Mouse (Mus musculus) forebrain, embryonic 10.5 days (tissue): ENCODE data around the gene Colca2. TPM values are rescaled to one million over a fixed set of nuclear protein-coding genes. Genes with fewer than 3 reads are reported as not detected.

Source experiments
- DNase-seq: peaks from one replicate; pipeline ENCODE4 v3.0.0-alpha.2; 2017; ENCODE audit warnings: low spot score; ENCODE audit errors: extremely low spot score
- H3K27ac ChIP-seq: fragments of 300-500 bp; sonication (generic); 2 replicates; pipeline ENCODE4 v1.5.1; 2016; ENCODE audit warnings: mild to moderate bottlenecking
- H3K27me3 ChIP-seq: fragments of 300-500 bp; sonication (generic); 2 replicates; pipeline ENCODE4 v1.6.1; 2016; ENCODE audit warnings: mild to moderate bottlenecking; ENCODE audit not compliant: poor library complexity, severe bottlenecking
- H3K36me3 ChIP-seq: fragments of 300-500 bp; sonication (generic); replicated peaks from 2 replicates; pipeline ENCODE4 v1.6.1; 2016; ENCODE audit warnings: mild to moderate bottlenecking, moderate library complexity
- H3K4me1 ChIP-seq: fragments of 300-500 bp; sonication (generic); 2 replicates; pipeline ENCODE4 v1.6.1; 2016
- H3K4me3 ChIP-seq: fragments of 300-500 bp; sonication (generic); 2 replicates; pipeline ENCODE4 v1.5.1; 2016; ENCODE audit warnings: mild to moderate bottlenecking, moderate library complexity
- H3K9me3 ChIP-seq: fragments of 300-500 bp; sonication (generic); 2 replicates; pipeline ENCODE4 v1.6.1; 2016; ENCODE audit warnings: mild to moderate bottlenecking, moderate library complexity
- WGBS: fragments of 180-500 bp; shearing (Covaris S2); methylation state at CpG from one replicate; pipeline ENCODE4 v1.1.7; 2016; 5-methylcytosine and 5-hydroxymethylcytosine counted together
- polyA plus RNA-seq: library from polyadenylated mRNA; unstranded; fragments of >200 nt; fragmentation: Nextera tagmentation; extraction: Ambion mirVana; gene quantifications from 2 replicates; pipeline ENCODE4 v1.2.1, GENCODE M21; 2016

The Colca2 gene
- polyA plus RNA-seq, 1 experiment from 2014 or later, result 1.8 TPM

- WGBS, result 82% methylated on average over 3 of the region's 3 CpGs
- Histone ChIP-seq H3K27ac (no peak overlapping the region), H3K4me3 (no peak overlapping the region), H3K36me3 (no peaks in the 10 kb centered on the region), H3K27me3 (no peaks in the 10 kb centered on the region), H3K4me1 (0 out of 2 replicates have a peak, but pooled peaks cover 4% of the 10 kb centered on the region), H3K9me3 (no peaks in the 10 kb centered on the region)
- no peak for DNase-seq
Observed at GRCm38 (mm10) chr9:51305146-51305545, 26.8 kb upstream of the Colca2 start.

- Histone ChIP-seq H3K36me3 (no peaks in the 10 kb centered on the region), H3K9me3 (no peaks in the 10 kb centered on the region), H3K4me3 (no peak overlapping the region), H3K4me1 (0 out of 2 replicates have a peak, but pooled peaks cover 4% of the 10 kb centered on the region), H3K27me3 (no peaks in the 10 kb centered on the region), H3K27ac (no peak overlapping the region)
- no peak for DNase-seq
- 80% methylated on average over 5 of the region's 5 CpGs for WGBS
Observed at GRCm38 (mm10) chr9:51303980-51304379, 25.6 kb upstream of the Colca2 start.

GRCm38 (mm10) chr9:51293541-51293940, 15.2 kb upstream of the Colca2 start:
- no peak for DNase-seq
- Histone ChIP-seq H3K9me3 (no peaks in the 10 kb centered on the region), H3K4me1 (no peaks in the 10 kb centered on the region), H3K4me3 (no peak overlapping the region), H3K27me3 (no peaks in the 10 kb centered on the region), H3K27ac (no peak overlapping the region), H3K36me3 (no peaks in the 10 kb centered on the region)
- WGBS, result 81% methylated on average over 8 of the region's 8 CpGs

GRCm38 (mm10) chr9:51292674-51293073, 14.3 kb upstream of the Colca2 start:
- DNase-seq, result peak; percentile 75
- 39% methylated on average over 4 of the region's 4 CpGs for WGBS
- no peaks in the 10 kb centered on the region for H3K9me3 ChIP-seq
- H3K4me1 ChIP-seq, result no peaks in the 10 kb centered on the region
- H3K27me3 ChIP-seq, result no peaks in the 10 kb centered on the region
- H3K27ac ChIP-seq, result no peak overlapping the region
- no peak overlapping the region for H3K4me3 ChIP-seq
- H3K36me3 ChIP-seq, result no peaks in the 10 kb centered on the region

GRCm38 (mm10) chr9:51290980-51291379, 12.6 kb upstream of the Colca2 start:
- Histone ChIP-seq H3K4me3 (no peak overlapping the region), H3K27ac (no peak overlapping the region), H3K9me3 (no peaks in the 10 kb centered on the region), H3K27me3 (no peaks in the 10 kb centered on the region), H3K4me1 (no peaks in the 10 kb centered on the region), H3K36me3 (no peaks in the 10 kb centered on the region)
- WGBS, result 70% methylated on average over 4 of the region's 4 CpGs
- no peak for DNase-seq

- WGBS, result 69% methylated on average over 2 of the region's 2 CpGs
- no peak overlapping the region for H3K27ac ChIP-seq
- H3K36me3 ChIP-seq, result no peaks in the 10 kb centered on the region
- no peak overlapping the region for H3K4me3 ChIP-seq
- H3K4me1 ChIP-seq, result no peaks in the 10 kb centered on the region
- H3K9me3 ChIP-seq, result no peaks in the 10 kb centered on the region
- peaks cover 11% of the 10 kb centered on the region; the same call in 1 of the 2 replicates for H3K27me3 ChIP-seq
- no peak for DNase-seq
Observed at GRCm38 (mm10) chr9:51286079-51286478, 7.7 kb upstream of the Colca2 start.

- H3K27me3 ChIP-seq, result peaks cover 57% of the 10 kb centered on the region
- 23% methylated on average over 13 of the region's 13 CpGs for WGBS
Observed at GRCm38 (mm10) chr9:51277834-51278498, 403 bp downstream of the Colca2 start.

GRCm38 (mm10) chr9:51274678-51275077, 3.7 kb downstream of the Colca2 start:
- no peaks in the 10 kb centered on the region for H3K9me3 ChIP-seq
- H3K27me3 ChIP-seq, result peaks cover 34% of the 10 kb centered on the region
- H3K4me3 ChIP-seq, result no peak overlapping the region
- no peaks in the 10 kb centered on the region for H3K36me3 ChIP-seq
- 17% methylated on average over 4 of the region's 4 CpGs for WGBS
- no peak for DNase-seq
- peaks cover 31% of the 10 kb centered on the region for H3K4me1 ChIP-seq
- no peak overlapping the region for H3K27ac ChIP-seq

More at GRCm38 (mm10) chr9:51277834-51278498, 403 bp downstream of the Colca2 start:
- Histone ChIP-seq H3K4me1 (peaks cover 28% of the 10 kb centered on the region), H3K9me3 (no peaks in the 10 kb centered on the region), H3K4me3 (peak overlapping the region; percentile 70), H3K36me3 (no peaks in the 10 kb centered on the region), H3K27ac (peak overlapping the region; percentile 86)
- no peak for DNase-seq

GRCm38 (mm10) chr9:51273581-51274154, 4.7 kb downstream of the Colca2 start:
- Histone ChIP-seq H3K9me3 (no peaks in the 10 kb centered on the region), H3K4me3 (no peak overlapping the region), H3K36me3 (no peaks in the 10 kb centered on the region), H3K4me1 (peaks cover 23% of the 10 kb centered on the region), H3K27me3 (peaks cover 25% of the 10 kb centered on the region), H3K27ac (no peak overlapping the region)
- no peak for DNase-seq
- 65% methylated on average over 9 of the region's 9 CpGs for WGBS

- DNase-seq, result no peak
- H3K27me3 ChIP-seq, result peaks cover 19% of the 10 kb centered on the region
- H3K36me3 ChIP-seq, result no peaks in the 10 kb centered on the region
- WGBS, result 83% methylated on average over 5 of the region's 5 CpGs
- no peak overlapping the region for H3K4me3 ChIP-seq
- peaks cover 9% of the 10 kb centered on the region for H3K4me1 ChIP-seq
- H3K27ac ChIP-seq, result no peak overlapping the region
- no peaks in the 10 kb centered on the region for H3K9me3 ChIP-seq
Observed at GRCm38 (mm10) chr9:51272102-51272501, 6.3 kb downstream of the Colca2 start.

GRCm38 (mm10) chr9:51271073-51271472, 7.3 kb downstream of the Colca2 start:
- WGBS, result 63% methylated on average over 8 of the region's 8 CpGs
- H3K27me3 ChIP-seq, result peaks cover 11% of the 10 kb centered on the region
- peaks cover 9% of the 10 kb centered on the region for H3K4me1 ChIP-seq
- H3K9me3 ChIP-seq, result no peaks in the 10 kb centered on the region
- DNase-seq, result no peak
- H3K36me3 ChIP-seq, result no peaks in the 10 kb centered on the region
- H3K27ac ChIP-seq, result no peak overlapping the region
- H3K4me3 ChIP-seq, result no peak overlapping the region

GRCm38 (mm10) chr9:51268852-51269251, 9.5 kb downstream of the Colca2 start:
- Histone ChIP-seq H3K27me3 (peaks cover 8% of the 10 kb centered on the region), H3K4me1 (peaks cover 3% of the 10 kb centered on the region; the same call in 1 of the 2 replicates), H3K27ac (no peak overlapping the region), H3K36me3 (no peaks in the 10 kb centered on the region), H3K9me3 (no peaks in the 10 kb centered on the region), H3K4me3 (no peak overlapping the region)
- 93% methylated on average over 5 of the region's 5 CpGs for WGBS
- no peak for DNase-seq

- Histone ChIP-seq H3K4me3 (no peak overlapping the region), H3K36me3 (no peaks in the 10 kb centered on the region), H3K27ac (no peak overlapping the region), H3K27me3 (no peaks in the 10 kb centered on the region), H3K9me3 (no peaks in the 10 kb centered on the region), H3K4me1 (no peaks in the 10 kb centered on the region)
- no peak for DNase-seq
- 87% methylated on average over 5 of the region's 5 CpGs for whole genome bisulfite sequencing
Observed at GRCm38 (mm10) chr9:51258426-51258825, 19.9 kb downstream of the Colca2 start.
